Mouse (Mus musculus): ENCODE data around the gene Sectm1b. TPM values are rescaled to one million over a fixed set of nuclear protein-coding genes. Genes with fewer than 3 reads are reported as not detected.
A peak's percentile ranks its signal among the peaks of the same experiment; 100 is the strongest.

Sectm1b gene
- polyA plus RNA-seq, 1 experiment from 2014 or later, result not detected

DNA sequence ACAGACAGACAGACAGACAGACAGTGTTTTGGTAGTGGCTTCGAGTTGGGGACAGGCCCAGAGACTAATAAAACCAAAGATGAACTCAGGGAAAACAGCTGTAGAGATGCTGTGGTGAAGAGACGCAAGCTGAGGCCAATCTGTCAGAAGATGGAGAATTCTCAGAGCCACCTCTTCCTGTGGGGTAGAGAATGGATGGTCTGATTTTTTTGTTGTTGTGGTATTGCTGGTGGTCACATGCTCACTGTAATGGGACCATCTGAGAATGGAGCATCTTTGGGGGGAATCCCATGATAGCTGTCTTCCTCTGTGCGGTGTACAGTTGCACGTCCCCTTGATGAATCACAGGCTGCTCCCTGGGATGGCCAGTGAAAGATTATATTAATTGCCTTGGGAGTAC is 20.9 kb downstream of the Sectm1b start:
- no peaks in the 10 kb centered on the region for H3K9me3 ChIP-seq (ENCODE audit: control insufficient read depth, low read length)
- H3K4me2 ChIP-seq (ENCODE audit: low read length), result no peak overlapping the region
- H3K36me3 ChIP-seq (ENCODE audit: control insufficient read depth, insufficient read depth), result no peaks in the 10 kb centered on the region
- H3K27ac ChIP-seq (ENCODE audit: low read length), result no peak overlapping the region
- no peaks in the 10 kb centered on the region for H3K4me1 ChIP-seq (replicated peaks; ENCODE audit: control insufficient read depth, insufficient read depth, low read length)
- H3K9ac ChIP-seq (replicated peaks; ENCODE audit: low read depth, low read length), result no peak overlapping the region
- H3K27me3 ChIP-seq (replicated peaks; ENCODE audit: control insufficient read depth, insufficient read depth, low read length), result no peaks in the 10 kb centered on the region
- ATAC-seq, result no peak
- H3K4me3 ChIP-seq (replicated peaks; ENCODE audit: low read length), result no peak overlapping the region
- WGBS, result 77% methylated on average over 4 of the region's 4 CpGs

- Histone ChIP-seq H3K27ac (ENCODE audit: low read length) (no peak overlapping the region), H3K9ac (replicated peaks; ENCODE audit: low read depth, low read length) (no peak overlapping the region), H3K4me3 (replicated peaks; ENCODE audit: low read length) (no peak overlapping the region), H3K4me1 (replicated peaks; ENCODE audit: control insufficient read depth, insufficient read depth, low read length) (no peaks in the 10 kb centered on the region), H3K36me3 (ENCODE audit: control insufficient read depth, insufficient read depth) (no peaks in the 10 kb centered on the region), H3K27me3 (replicated peaks; ENCODE audit: control insufficient read depth, insufficient read depth, low read length) (no peaks in the 10 kb centered on the region), H3K9me3 (ENCODE audit: control insufficient read depth, low read length) (no peaks in the 10 kb centered on the region), H3K4me2 (ENCODE audit: low read length) (no peak overlapping the region)
- ATAC-seq, result no peak
- 71% methylated on average over 4 of the region's 4 CpGs for WGBS
Measured at GRCm38 (mm10) chr11:121041636-121042035, 21.7 kb downstream of the Sectm1b start.

- H3K4me1 ChIP-seq (replicated peaks; ENCODE audit: control insufficient read depth, insufficient read depth, low read length), result no peaks in the 10 kb centered on the region
- ATAC-seq, result 0 out of 2 replicates have a peak, but pooled peaks have one; percentile 54
- H3K9ac ChIP-seq (replicated peaks; ENCODE audit: low read depth, low read length), result no peak overlapping the region
- H3K27me3 ChIP-seq (replicated peaks; ENCODE audit: control insufficient read depth, insufficient read depth, low read length), result no peaks in the 10 kb centered on the region
- no peaks in the 10 kb centered on the region for H3K36me3 ChIP-seq (ENCODE audit: control insufficient read depth, insufficient read depth)
- no peak overlapping the region for H3K4me3 ChIP-seq (replicated peaks; ENCODE audit: low read length)
- WGBS, result 3% methylated on average over 4 of the region's 4 CpGs
- H3K27ac ChIP-seq (ENCODE audit: low read length), result no peak overlapping the region
- H3K9me3 ChIP-seq (ENCODE audit: control insufficient read depth, low read length), result no peaks in the 10 kb centered on the region
- no peak overlapping the region for H3K4me2 ChIP-seq (ENCODE audit: low read length)
Measured at GRCm38 (mm10) chr11:121041212-121041611, 22.2 kb downstream of the Sectm1b start.

DNA sequence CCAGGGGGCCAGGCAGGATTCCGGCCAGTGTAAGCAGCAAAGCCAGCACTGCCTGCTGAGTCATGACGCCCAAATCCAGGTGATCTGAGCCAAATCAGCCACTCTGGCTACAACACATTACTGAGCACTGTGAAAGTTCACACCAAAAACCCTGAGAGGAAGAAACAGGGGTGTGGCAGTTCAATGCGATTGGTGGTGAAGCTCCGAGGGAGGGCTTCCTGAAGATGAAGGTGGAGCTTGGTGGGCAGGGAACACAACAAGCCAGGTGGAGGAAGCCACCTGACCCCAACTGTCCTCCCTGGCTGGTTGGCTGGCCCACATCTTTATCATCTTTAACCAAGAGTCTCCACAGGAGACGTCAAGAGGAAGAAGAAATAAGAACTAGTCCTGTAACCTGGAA is 24.1 kb downstream of the Sectm1b start, which contains the start of gene Cd7:
TSS of gene Cd7 (minus strand) at position 117 of the 400 bp plus-strand sequence.
- H3K9me3 ChIP-seq (ENCODE audit: control insufficient read depth, low read length), result no peaks in the 10 kb centered on the region
- no peak for ATAC-seq
- no peaks in the 10 kb centered on the region for H3K27me3 ChIP-seq (replicated peaks; ENCODE audit: control insufficient read depth, insufficient read depth, low read length)
- H3K4me2 ChIP-seq (ENCODE audit: low read length), result no peak within 1 kb of the TSS
- H3K9ac ChIP-seq (replicated peaks; ENCODE audit: low read depth, low read length), result no peak within 1 kb of the TSS
- no peaks in the 10 kb centered on the region for H3K36me3 ChIP-seq (ENCODE audit: control insufficient read depth, insufficient read depth)
- H3K4me3 ChIP-seq (replicated peaks; ENCODE audit: low read length), result no peak within 1 kb of the TSS
- H3K4me1 ChIP-seq (replicated peaks; ENCODE audit: control insufficient read depth, insufficient read depth, low read length), result no peaks in the 10 kb centered on the region
- H3K27ac ChIP-seq (ENCODE audit: low read length), result no peak within 1 kb of the TSS
- 75% methylated on average over 5 of the region's 5 CpGs for whole genome bisulfite sequencing

- Histone ChIP-seq H3K4me3 (replicated peaks; ENCODE audit: low read length) (no peak overlapping the region), H3K4me1 (replicated peaks; ENCODE audit: control insufficient read depth, insufficient read depth, low read length) (no peaks in the 10 kb centered on the region), H3K36me3 (ENCODE audit: control insufficient read depth, insufficient read depth) (no peaks in the 10 kb centered on the region), H3K4me2 (ENCODE audit: low read length) (no peak overlapping the region), H3K9me3 (ENCODE audit: control insufficient read depth, low read length) (no peaks in the 10 kb centered on the region), H3K27me3 (replicated peaks; ENCODE audit: control insufficient read depth, insufficient read depth, low read length) (no peaks in the 10 kb centered on the region), H3K9ac (replicated peaks; ENCODE audit: low read depth, low read length) (no peak overlapping the region), H3K27ac (ENCODE audit: low read length) (no peak overlapping the region)
- WGBS, result 90% methylated on average over 11 of the region's 11 CpGs
- no peak for ATAC-seq
Measured at GRCm38 (mm10) chr11:121038366-121039240, 24.8 kb downstream of the Sectm1b start.

GRCm38 (mm10) chr11:121033118-121033517 is 30.3 kb downstream of the Sectm1b start:
- H3K9me3 ChIP-seq (ENCODE audit: control insufficient read depth, low read length), result no peaks in the 10 kb centered on the region
- no peaks in the 10 kb centered on the region for H3K36me3 ChIP-seq (ENCODE audit: control insufficient read depth, insufficient read depth)
- H3K27me3 ChIP-seq (replicated peaks; ENCODE audit: control insufficient read depth, insufficient read depth, low read length), result no peaks in the 10 kb centered on the region
- no peak overlapping the region for H3K9ac ChIP-seq (replicated peaks; ENCODE audit: low read depth, low read length)
- no peak for ATAC-seq
- no peak overlapping the region for H3K4me3 ChIP-seq (replicated peaks; ENCODE audit: low read length)
- no peak overlapping the region for H3K27ac ChIP-seq (ENCODE audit: low read length)
- H3K4me2 ChIP-seq (ENCODE audit: low read length), result no peak overlapping the region
- 92% methylated on average over 5 of the region's 5 CpGs for WGBS
- no peaks in the 10 kb centered on the region for H3K4me1 ChIP-seq (replicated peaks; ENCODE audit: control insufficient read depth, insufficient read depth, low read length)

- Histone ChIP-seq H3K4me3 (replicated peaks; ENCODE audit: low read length) (no peak overlapping the region), H3K36me3 (ENCODE audit: control insufficient read depth, insufficient read depth) (no peaks in the 10 kb centered on the region), H3K9ac (replicated peaks; ENCODE audit: low read depth, low read length) (no peak overlapping the region), H3K27ac (ENCODE audit: low read length) (no peak overlapping the region), H3K9me3 (ENCODE audit: control insufficient read depth, low read length) (no peaks in the 10 kb centered on the region), H3K4me2 (ENCODE audit: low read length) (no peak overlapping the region), H3K27me3 (replicated peaks; ENCODE audit: control insufficient read depth, insufficient read depth, low read length) (no peaks in the 10 kb centered on the region), H3K4me1 (replicated peaks; ENCODE audit: control insufficient read depth, insufficient read depth, low read length) (no peaks in the 10 kb centered on the region)
- no peak for ATAC-seq
- 93% methylated on average over 7 of the region's 7 CpGs for WGBS
Measured at GRCm38 (mm10) chr11:121027259-121027658, 36.1 kb downstream of the Sectm1b start.

- no peak overlapping the region for H3K9ac ChIP-seq (replicated peaks; ENCODE audit: low read depth, low read length)
- no peak for ATAC-seq
- H3K27ac ChIP-seq (ENCODE audit: low read length), result no peak overlapping the region
- H3K4me3 ChIP-seq (replicated peaks; ENCODE audit: low read length), result no peak overlapping the region
- no peaks in the 10 kb centered on the region for H3K9me3 ChIP-seq (ENCODE audit: control insufficient read depth, low read length)
- WGBS, result 70% methylated on average over 6 of the region's 6 CpGs
- no peaks in the 10 kb centered on the region for H3K4me1 ChIP-seq (replicated peaks; ENCODE audit: control insufficient read depth, insufficient read depth, low read length)
- no peak overlapping the region for H3K4me2 ChIP-seq (ENCODE audit: low read length)
- no peaks in the 10 kb centered on the region for H3K36me3 ChIP-seq (ENCODE audit: control insufficient read depth, insufficient read depth)
- H3K27me3 ChIP-seq (replicated peaks; ENCODE audit: control insufficient read depth, insufficient read depth, low read length), result no peaks in the 10 kb centered on the region
Measured at GRCm38 (mm10) chr11:121024163-121024562, 39.2 kb downstream of the Sectm1b start.

- Histone ChIP-seq H3K4me3 (replicated peaks; ENCODE audit: low read length) (no peak overlapping the region), H3K4me1 (replicated peaks; ENCODE audit: control insufficient read depth, insufficient read depth, low read length) (peaks cover 5% of the 10 kb centered on the region), H3K9ac (replicated peaks; ENCODE audit: low read depth, low read length) (no peak overlapping the region), H3K36me3 (ENCODE audit: control insufficient read depth, insufficient read depth) (no peaks in the 10 kb centered on the region), H3K4me2 (ENCODE audit: low read length) (no peak overlapping the region), H3K9me3 (ENCODE audit: control insufficient read depth, low read length) (no peaks in the 10 kb centered on the region), H3K27ac (ENCODE audit: low read length) (no peak overlapping the region), H3K27me3 (replicated peaks; ENCODE audit: control insufficient read depth, insufficient read depth, low read length) (no peaks in the 10 kb centered on the region)
- 84% methylated on average over 5 of the region's 5 CpGs for WGBS
- ATAC-seq, result no peak
Measured at GRCm38 (mm10) chr11:121019501-121019900, 43.9 kb downstream of the Sectm1b start.
